Mouse (Mus musculus) stomach, adult 2 months (tissue): ENCODE data around the gene Lce1a1. TPM values are rescaled to one million over a fixed set of nuclear protein-coding genes. Genes with fewer than 3 reads are reported as not detected.

Source experiments
- polyA plus RNA-seq: library from polyadenylated mRNA; depleted of rRNA; stranded (reverse); fragments of >200 nt; gene quantifications from 2 replicates; pipeline ENCODE4 v1.2.3, GENCODE M21; 2012; rRNA removed

The Lce1a1 gene
- 113 and 390 TPM in 2 replicates for polyA plus RNA-seq

GRCm38 (mm10) chr3:92648207-92648606 lies at the start of gene Lce1a1:
Gene Lce1a1 (minus strand): TSS chr3:92648307.

GRCm38 (mm10) chr3:92687110-92687509 lies 39.0 kb upstream of the Lce1a1 start, which contains the start of gene Lce1d:
Gene Lce1d (minus strand): TSS chr3:92687210.

GRCm38 (mm10) chr3:92678947-92679346 lies 30.8 kb upstream of the Lce1a1 start, which contains the start of gene Lce1c:
Gene Lce1c (plus strand): TSS chr3:92679247.

GRCm38 (mm10) chr3:92670215-92670614 lies 22.1 kb upstream of the Lce1a1 start, which contains the start of gene Lce1a2:
Gene Lce1a2 (minus strand): TSS chr3:92670315.

GRCm38 (mm10) chr3:92656826-92657225 lies 8.7 kb upstream of the Lce1a1 start, which contains the start of gene Lce1b:
Gene Lce1b (minus strand): TSS chr3:92656926.

GRCm38 (mm10) chr3:92621560-92621959 lies 26.5 kb downstream of the Lce1a1 start, which contains the start of gene Lce6a:
Gene Lce6a (minus strand): TSS chr3:92621660.

GRCm38 (mm10) chr3:92607392-92607791 lies 40.7 kb downstream of the Lce1a1 start, which contains the start of gene 2210017I01Rik:
Gene 2210017I01Rik (minus strand): TSS chr3:92607492.

Other genes with a start within 250 kb of the Lce1a1 start
- 37.4 and 59.0 TPM in 2 replicates for gene Sprr2i, start 240.3 kb downstream of the Lce1a1 start, polyA plus RNA-seq
- gene Sprr2j-ps, start 230.2 kb downstream of the Lce1a1 start, polyA plus RNA-seq, result 16.1 and 18.8 TPM in 2 replicates
- gene Gm9774, start 218.9 kb downstream of the Lce1a1 start, polyA plus RNA-seq, result 4.8 and 10.8 TPM in 2 replicates
- 0.52 and 0.62 TPM in 2 replicates for gene Sprr2k, start 215.7 kb downstream of the Lce1a1 start, polyA plus RNA-seq
- gene Sprr1b, start 209.5 kb downstream of the Lce1a1 start, polyA plus RNA-seq, result 22.3 and 23.6 TPM in 2 replicates
- gene Sprr3, start 189.6 kb downstream of the Lce1a1 start, polyA plus RNA-seq, result 1,016 and 1,618 TPM in 2 replicates
- 608 and 748 TPM in 2 replicates for gene Sprr1a, start 162.4 kb downstream of the Lce1a1 start, polyA plus RNA-seq
- gene Sprr4, start 147.8 kb downstream of the Lce1a1 start, polyA plus RNA-seq, result not detected in 2 replicates
- gene 2310046K23Rik, start 113.8 kb downstream of the Lce1a1 start, polyA plus RNA-seq, result 0.13 and 0.28 TPM in 2 replicates
- gene Ivl, start 74.6 kb downstream of the Lce1a1 start, polyA plus RNA-seq, result 1.8 and 2.7 TPM in 2 replicates
- not detected in 2 replicates for gene Smcp, start 59.3 kb downstream of the Lce1a1 start, polyA plus RNA-seq
- 2.9 and 3.0 TPM in 2 replicates for gene 2210017I01Rik, start 40.8 kb downstream of the Lce1a1 start, polyA plus RNA-seq
- 0.77 and 3.0 TPM in 2 replicates for gene Lce6a, start 26.6 kb downstream of the Lce1a1 start, polyA plus RNA-seq
- 117 and 331 TPM in 2 replicates for gene Lce1b, start 8.6 kb upstream of the Lce1a1 start, polyA plus RNA-seq
- gene Lce1a2, start 22.0 kb upstream of the Lce1a1 start, polyA plus RNA-seq, result 97.3 and 328 TPM in 2 replicates
- 108 and 297 TPM in 2 replicates for gene Lce1c, start 30.9 kb upstream of the Lce1a1 start, polyA plus RNA-seq
- 105 and 245 TPM in 2 replicates for gene Lce1d, start 38.9 kb upstream of the Lce1a1 start, polyA plus RNA-seq
- 50.9 and 159 TPM in 2 replicates for gene Lce1e, start 60.8 kb upstream of the Lce1a1 start, polyA plus RNA-seq
- gene Lce1f, start 72.0 kb upstream of the Lce1a1 start, polyA plus RNA-seq, result 83.4 and 310 TPM in 2 replicates
- 0.45 and 1.1 TPM in 2 replicates for gene Gm38119, start 90.8 kb upstream of the Lce1a1 start, polyA plus RNA-seq
- 41.5 and 134 TPM in 2 replicates for gene Lce1g, start 104.0 kb upstream of the Lce1a1 start, polyA plus RNA-seq
- gene Lce1h, start 116.8 kb upstream of the Lce1a1 start, polyA plus RNA-seq, result 63.4 and 161 TPM in 2 replicates
- gene Lce1i, start 130.6 kb upstream of the Lce1a1 start, polyA plus RNA-seq, result 70.5 and 204 TPM in 2 replicates
- 58.0 and 193 TPM in 2 replicates for gene Lce1j, start 142.2 kb upstream of the Lce1a1 start, polyA plus RNA-seq
- gene Lce1k, start 159.6 kb upstream of the Lce1a1 start, polyA plus RNA-seq, result 34.9 and 89.6 TPM in 2 replicates
- 21.1 and 65.4 TPM in 2 replicates for gene Kprp, start 178.9 kb upstream of the Lce1a1 start, polyA plus RNA-seq
- gene Lce1l, start 203.0 kb upstream of the Lce1a1 start, polyA plus RNA-seq, result 33.4 and 88.8 TPM in 2 replicates
- 17.7 and 52.2 TPM in 2 replicates for gene 2310050C09Rik, start 221.9 kb upstream of the Lce1a1 start, polyA plus RNA-seq